ENCODE assay signal across 27 mouse cellular contexts in the genomic region with DNA sequence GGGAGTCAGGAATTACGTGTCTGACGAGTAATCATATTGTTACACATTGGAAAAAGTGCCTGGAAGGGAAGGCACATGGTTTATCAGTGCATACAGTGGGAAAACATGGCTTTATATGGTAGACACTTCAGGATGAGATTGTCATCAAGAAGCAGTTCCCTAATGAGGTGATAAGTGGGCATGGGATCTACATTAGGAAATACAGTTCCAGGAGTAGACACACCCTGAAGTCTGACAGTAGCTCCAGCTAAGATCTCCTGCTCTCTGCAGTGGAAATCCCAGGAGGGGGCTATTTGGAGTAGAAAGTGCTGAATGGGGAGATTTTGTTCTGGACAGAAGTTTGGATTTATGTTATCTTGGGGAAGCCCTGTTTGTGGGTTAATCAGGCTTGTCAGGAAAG. TPM values are rescaled to one million over a fixed set of nuclear protein-coding genes. Genes with fewer than 3 reads are reported as not detected.
"Had no signal": no experiment of that assay in that cellular context is flagged by ENCODE, and none has a peak within 500 bp of the region (broad histone marks: within the 10 kb centered on the region; RNA-seq: fewer than 3 reads in every experiment).

No protein-coding gene starts in this region.

- DNase-seq: lung, postnatal 10 days; lung, postnatal 36 days; midbrain, embryonic 14.5 days; retina, postnatal 1 day; right cerebral cortex, adult 18-20 months; right cerebral cortex, postnatal 25 days; right cerebral cortex, postnatal 4 days; spleen, adult 18-20 months; thymus, adult 2 months; thymus, postnatal 25 days; thymus, postnatal 4 days had no signal

- H3K4me3 ChIP-seq: liver, embryonic 12.5 days; midbrain, embryonic 10.5 days; midbrain, embryonic 12.5 days; myocyte; neural tube, embryonic 13.5 days; neural tube, embryonic 15.5 days had no signal

- ATAC-seq: liver, embryonic 12.5 days; midbrain, embryonic 16.5 days had no signal

- H3K9me3 ChIP-seq: liver, embryonic 12.5 days; midbrain, embryonic 10.5 days; midbrain, embryonic 12.5 days; neural tube, embryonic 13.5 days; neural tube, embryonic 15.5 days had no signal

- H3K27me3 ChIP-seq: liver, embryonic 12.5 days; midbrain, embryonic 12.5 days; neural tube, embryonic 13.5 days; neural tube, embryonic 15.5 days had no signal

- H3K36me3 ChIP-seq: liver, embryonic 12.5 days; midbrain, embryonic 10.5 days; midbrain, embryonic 12.5 days; neural tube, embryonic 13.5 days; neural tube, embryonic 15.5 days had no signal

- H3K27ac ChIP-seq: liver, embryonic 12.5 days; liver, embryonic 14.5 days; midbrain, embryonic 10.5 days; midbrain, embryonic 12.5 days; neural tube, embryonic 13.5 days; neural tube, embryonic 15.5 days had no signal

- H3K4me2 ChIP-seq: liver, embryonic 12.5 days; midbrain, embryonic 12.5 days; neural tube, embryonic 13.5 days; neural tube, embryonic 15.5 days had no signal

- H3K9ac ChIP-seq: liver, embryonic 12.5 days; liver, embryonic 14.5 days; midbrain, embryonic 12.5 days; neural tube, embryonic 13.5 days; neural tube, embryonic 15.5 days had no signal

- H3K4me1 ChIP-seq: liver, embryonic 12.5 days; midbrain, embryonic 10.5 days; midbrain, embryonic 12.5 days; neural tube, embryonic 13.5 days; neural tube, embryonic 15.5 days had no signal

RNA-seq across cellular contexts. Expression of gene Tas2r126, which starts 7.1 kb away (rescaled TPM):
- polyA plus RNA-seq: liver, adult 2 months; liver, embryonic 12.5 days; liver, embryonic 14.5 days; liver, embryonic 16.5 days; midbrain, embryonic 10.5 days; midbrain, embryonic 12.5 days; midbrain, embryonic 14.5 days; midbrain, embryonic 16.5 days; myocyte; neural tube, embryonic 11.5 days; neural tube, embryonic 13.5 days; neural tube, embryonic 15.5 days; small intestine, adult 2 months; stomach, embryonic 14.5 days; stomach, embryonic 16.5 days; testis, adult 2 months; thymus, adult 2 months; urinary bladder, adult 2 months had no signal

RNA-seq across cellular contexts. Expression of gene Olfr458, which starts 23.6 kb away (rescaled TPM):
- polyA plus RNA-seq: liver, adult 2 months; liver, embryonic 12.5 days; liver, embryonic 14.5 days; liver, embryonic 16.5 days; midbrain, embryonic 10.5 days; midbrain, embryonic 12.5 days; midbrain, embryonic 14.5 days; midbrain, embryonic 16.5 days; myocyte; neural tube, embryonic 11.5 days; neural tube, embryonic 13.5 days; neural tube, embryonic 15.5 days; small intestine, adult 2 months; stomach, embryonic 14.5 days; stomach, embryonic 16.5 days; testis, adult 2 months; thymus, adult 2 months; urinary bladder, adult 2 months had no signal

RNA-seq across cellular contexts. Expression of gene Olfr457, which starts 34.7 kb away (rescaled TPM):
- polyA plus RNA-seq: liver, adult 2 months; liver, embryonic 12.5 days; liver, embryonic 14.5 days; liver, embryonic 16.5 days; midbrain, embryonic 10.5 days; midbrain, embryonic 12.5 days; midbrain, embryonic 16.5 days; neural tube, embryonic 11.5 days; neural tube, embryonic 13.5 days; neural tube, embryonic 15.5 days; small intestine, adult 2 months; stomach, embryonic 14.5 days; stomach, embryonic 16.5 days; testis, adult 2 months; thymus, adult 2 months; urinary bladder, adult 2 months had no signal

RNA-seq across cellular contexts. Expression of gene Tas2r135, which starts 36.2 kb away (rescaled TPM):
- polyA plus RNA-seq: liver, adult 2 months; liver, embryonic 12.5 days; liver, embryonic 14.5 days; liver, embryonic 16.5 days; midbrain, embryonic 10.5 days; midbrain, embryonic 12.5 days; midbrain, embryonic 14.5 days; midbrain, embryonic 16.5 days; myocyte; neural tube, embryonic 11.5 days; neural tube, embryonic 13.5 days; neural tube, embryonic 15.5 days; small intestine, adult 2 months; stomach, embryonic 14.5 days; stomach, embryonic 16.5 days; testis, adult 2 months; thymus, adult 2 months had no signal

RNA-seq across cellular contexts. Expression of gene Tas2r143, which starts 41.4 kb away (rescaled TPM):
- polyA plus RNA-seq: liver, embryonic 12.5 days; liver, embryonic 14.5 days; liver, embryonic 16.5 days; midbrain, embryonic 10.5 days; midbrain, embryonic 12.5 days; midbrain, embryonic 14.5 days; midbrain, embryonic 16.5 days; myocyte; neural tube, embryonic 11.5 days; neural tube, embryonic 13.5 days; neural tube, embryonic 15.5 days; small intestine, adult 2 months; stomach, embryonic 14.5 days; stomach, embryonic 16.5 days; testis, adult 2 months had no signal
